ENCODE assay signal across 9 mouse cellular contexts in genomic region chr17:90696071-90696800, GRCm38 (mm10).
DNase-seq lines count a peak whose midpoint lies in the region; ATAC-seq and TF ChIP-seq lines count a peak whose summit lies in the region.
"Had no signal": no experiment of that assay in that cellular context is flagged by ENCODE, and none has a peak within 500 bp of the region (broad histone marks: within the 10 kb centered on the region; RNA-seq: fewer than 3 reads in every experiment).

No protein-coding gene starts in this region.

- no peaks in the 10 kb centered on the region for H3K36me3 ChIP-seq in forebrain, postnatal 0 days (ENCODE audit: insufficient read depth)
- no peaks in the 10 kb centered on the region for H3K36me3 ChIP-seq in midbrain, postnatal 0 days (ENCODE audit: insufficient read depth, low read length)

- H3K4me2 ChIP-seq in forebrain, postnatal 0 days (ENCODE audit: low read depth) = no peak overlapping the region
- H3K4me2 ChIP-seq in midbrain, postnatal 0 days (ENCODE audit: low read depth, low read length, poor library complexity, severe bottlenecking) = 0 out of 2 replicates have a peak overlapping the region, but pooled peaks have one; percentile 6

- peaks cover 3% of the 10 kb centered on the region; the same call in 1 of the 2 replicates for H3K4me1 ChIP-seq in cortical plate, adult 2 months (ENCODE audit: control insufficient read depth, insufficient read depth, low read length)
- no peaks in the 10 kb centered on the region for H3K4me1 ChIP-seq in forebrain, postnatal 0 days (ENCODE audit: insufficient read depth)
- peaks cover 7% of the 10 kb centered on the region; the same call in 1 of the 2 replicates for H3K4me1 ChIP-seq in midbrain, postnatal 0 days (ENCODE audit: insufficient read depth, low read length)

- H3K4me3 ChIP-seq in cortical plate, adult 2 months (ENCODE audit: insufficient read depth, low read length) = no peak overlapping the region
- H3K4me3 ChIP-seq in forebrain, postnatal 0 days (ENCODE audit: low read depth, low read length) = no peak overlapping the region
- H3K4me3 ChIP-seq in midbrain, postnatal 0 days (ENCODE audit: low read depth, low read length) = no peak overlapping the region

- no peaks in the 10 kb centered on the region for H3K27me3 ChIP-seq in forebrain, postnatal 0 days (ENCODE audit: insufficient read depth, low read length)
- no peaks in the 10 kb centered on the region for H3K27me3 ChIP-seq in midbrain, postnatal 0 days (ENCODE audit: insufficient read depth, low read length)

- WGBS in forebrain, postnatal 0 days = 6% methylated on average over 6 of the region's 6 CpGs
- WGBS in midbrain, postnatal 0 days = 7% methylated on average over 6 of the region's 6 CpGs

- H3K27ac ChIP-seq in cortical plate, adult 2 months (ENCODE audit: insufficient read depth, low read length) = peak overlapping the region; percentile 73; the same call in 1 of the 2 replicates
- peak overlapping the region; percentile 41; the same call in 1 of the 2 replicates for H3K27ac ChIP-seq in forebrain, postnatal 0 days (ENCODE audit: low read depth, low read length)
- peak overlapping the region; percentile 69 for H3K27ac ChIP-seq in midbrain, postnatal 0 days (ENCODE audit: low read depth, low read length)
- H3K27ac ChIP-seq: liver, embryonic 14.5 days had no signal

- ATAC-seq in frontal cortex, adult (ENCODE audit: low TSS enrichment) = peak; percentile 86
- peak; percentile 56 for ATAC-seq in forebrain, postnatal 0 days
- peak; percentile 38; the same call in 1 of the 2 replicates for ATAC-seq in midbrain, postnatal 0 days (ENCODE audit: low FRiP score)
- ATAC-seq in megakaryocyte-erythroid progenitor cell, adult 5-6 weeks (replicated peaks; ENCODE audit: low FRiP score, low TSS enrichment, poor library complexity, severe bottlenecking) = no peak

- H3K9me3 ChIP-seq in forebrain, postnatal 0 days (ENCODE audit: low read length) = no peaks in the 10 kb centered on the region
- H3K9me3 ChIP-seq in midbrain, postnatal 0 days (ENCODE audit: low read length) = no peaks in the 10 kb centered on the region

- DNase-seq in frontal cortex, postnatal 25 days (ENCODE audit: low spot score in 2 of 2) = no peak
- peak; percentile 34 for DNase-seq in forebrain, postnatal 0 days
- peak; percentile 45 for DNase-seq in midbrain, postnatal 0 days (ENCODE audit: low spot score)
- no peak for DNase-seq in lung, postnatal 14 days
- no peak for DNase-seq in spleen, adult 12 weeks (ENCODE audit: low spot score)

- no peak for TF ChIP-seq CTCF in cortical plate, adult 2 months (IDR thresholded peaks at IDR 0.05; ENCODE audit: extremely low read depth, insufficient read depth, low read length)
- TF ChIP-seq CTCF in forebrain, postnatal 0 days (IDR thresholded peaks at IDR 0.05; ENCODE audit: low read depth) = no peak
- TF ChIP-seq CTCF in midbrain, postnatal 0 days (IDR thresholded peaks at IDR 0.05) = no peak

- TF ChIP-seq POLR2A in cortical plate, adult 2 months (IDR thresholded peaks at IDR 0.05; ENCODE audit: extremely low read depth, insufficient read depth, low read length) = no peak

- no peak overlapping the region for H3K9ac ChIP-seq in forebrain, postnatal 0 days
- H3K9ac ChIP-seq in midbrain, postnatal 0 days (replicated peaks; ENCODE audit: low read length, poor library complexity, severe bottlenecking) = 0 out of 2 replicates have a peak overlapping the region, but pooled peaks have one; percentile 9
- H3K9ac ChIP-seq: liver, embryonic 14.5 days had no signal

Comparison
In these comparisons a context has a peak if more than half of its experiments do, and no peak if none do; other contexts are left out.
1. DNase-seq: peak in forebrain, postnatal 0 days (single experiment) and midbrain, postnatal 0 days (single experiment); none in frontal cortex, postnatal 25 days (0 of 2), lung, postnatal 14 days (single experiment) and spleen, adult 12 weeks (single experiment).
2. Peak in every context shown above with its lines, with median percentiles within 50 percentile points of each other: H3K27ac ChIP-seq.